Mouse (Mus musculus): ENCODE data around the gene Prrc2b.

The Prrc2b gene

GRCm38 (mm10) chr2:32187019-32187551, 36.2 kb downstream of the Prrc2b start:
- no peak for DNase-seq (ENCODE audit: low spot score)

GRCm38 (mm10) chr2:32187649-32188048, 36.8 kb downstream of the Prrc2b start:
- no peak for DNase-seq (ENCODE audit: low spot score)

GRCm38 (mm10) chr2:32189060-32189681, 38.3 kb downstream of the Prrc2b start:
- DNase-seq (ENCODE audit: low spot score) = no peak

GRCm38 (mm10) chr2:32190620-32191019, 39.7 kb downstream of the Prrc2b start:
- DNase-seq (ENCODE audit: low spot score) = no peak

- DNase-seq (ENCODE audit: low spot score) = no peak
Observed at GRCm38 (mm10) chr2:32191872-32192507, 41.1 kb downstream of the Prrc2b start.

GRCm38 (mm10) chr2:32198977-32199376, 48.1 kb downstream of the Prrc2b start:
- DNase-seq (ENCODE audit: low spot score) = no peak

- no peak for DNase-seq (ENCODE audit: low spot score)
Observed at GRCm38 (mm10) chr2:32200033-32200432, 49.2 kb downstream of the Prrc2b start.

- DNase-seq (ENCODE audit: low spot score) = no peak
Observed at GRCm38 (mm10) chr2:32200712-32201111, 49.8 kb downstream of the Prrc2b start.

- DNase-seq (ENCODE audit: low spot score) = no peak
Observed at GRCm38 (mm10) chr2:32201527-32201926, 50.6 kb downstream of the Prrc2b start.

- DNase-seq (ENCODE audit: low spot score) = no peak
Observed at GRCm38 (mm10) chr2:32203853-32204252, 53.0 kb downstream of the Prrc2b start.

GRCm38 (mm10) chr2:32207682-32208081, 56.8 kb downstream of the Prrc2b start:
- no peak for DNase-seq (ENCODE audit: low spot score)

- no peak for DNase-seq (ENCODE audit: low spot score)
Observed at GRCm38 (mm10) chr2:32211689-32212088, 60.8 kb downstream of the Prrc2b start.

GRCm38 (mm10) chr2:32213000-32213399, 62.1 kb downstream of the Prrc2b start:
- DNase-seq (ENCODE audit: low spot score) = no peak

GRCm38 (mm10) chr2:32215576-32215975, 64.7 kb downstream of the Prrc2b start:
- DNase-seq (ENCODE audit: low spot score) = no peak

- DNase-seq (ENCODE audit: low spot score) = no peak
Observed at GRCm38 (mm10) chr2:32216506-32216905, 65.6 kb downstream of the Prrc2b start.

GRCm38 (mm10) chr2:32217656-32218055, 66.8 kb downstream of the Prrc2b start:
- DNase-seq (ENCODE audit: low spot score) = no peak

GRCm38 (mm10) chr2:32218113-32218512, 67.2 kb downstream of the Prrc2b start:
- no peak for DNase-seq (ENCODE audit: low spot score)

- DNase-seq (ENCODE audit: low spot score) = no peak
Observed at GRCm38 (mm10) chr2:32218541-32219334, 67.9 kb downstream of the Prrc2b start.

- no peak for DNase-seq (ENCODE audit: low spot score)
Observed at GRCm38 (mm10) chr2:32219501-32219900, 68.6 kb downstream of the Prrc2b start.

- no peak for DNase-seq (ENCODE audit: low spot score)
Observed at GRCm38 (mm10) chr2:32220021-32220420, 69.1 kb downstream of the Prrc2b start.

- DNase-seq (ENCODE audit: low spot score) = no peak
Observed at GRCm38 (mm10) chr2:32220969-32221368, 70.1 kb downstream of the Prrc2b start.

- DNase-seq (ENCODE audit: low spot score) = no peak
Observed at GRCm38 (mm10) chr2:32221577-32221976, 70.7 kb downstream of the Prrc2b start.

GRCm38 (mm10) chr2:32222057-32222456, 71.2 kb downstream of the Prrc2b start:
- DNase-seq (ENCODE audit: low spot score) = no peak
